Mouse (Mus musculus) cortical plate, adult 2 months (tissue): ENCODE data around the gene Ibtk. TPM values are rescaled to one million over a fixed set of nuclear protein-coding genes. Genes with fewer than 3 reads are reported as not detected.

Experiments
- H3K27ac ChIP-seq: fragments of 200-500 bp; 2 replicates; pipeline ENCODE4 v1.5.1; 2012; ENCODE audit warnings: low read length, control low read depth, inconsistent platforms; ENCODE audit not compliant: insufficient read depth
- H3K4me1 ChIP-seq: fragments of 200-500 bp; 2 replicates; pipeline ENCODE4 v1.6.1; 2011; ENCODE audit warnings: low read length; ENCODE audit not compliant: control insufficient read depth, insufficient read depth
- H3K4me3 ChIP-seq: fragments of 200-500 bp; 2 replicates; pipeline ENCODE4 v1.5.1; 2011; ENCODE audit warnings: mild to moderate bottlenecking, low read length, control low read depth; ENCODE audit not compliant: insufficient read depth
- CTCF ChIP-seq: fragments of 200-500 bp; IDR thresholded peaks from 2 replicates; pipeline ENCODE4 v1.5.1; 2011; ENCODE audit warnings: mild to moderate bottlenecking, control low read depth, low read length; ENCODE audit not compliant: insufficient read depth; ENCODE audit errors: extremely low read depth
- POLR2A ChIP-seq: fragments of 200-500 bp; IDR thresholded peaks from 2 replicates; pipeline ENCODE4 v1.6.1; 2011; ENCODE audit warnings: mild to moderate bottlenecking, low read length, control low read depth; ENCODE audit not compliant: insufficient read depth; ENCODE audit errors: extremely low read depth
- polyA plus RNA-seq: library from polyadenylated mRNA; depleted of rRNA; stranded (reverse); fragments of >200 nt; gene quantifications from 2 replicates; pipeline ENCODE4 v1.2.3, GENCODE M21; 2012

Ibtk gene
- polyA plus RNA-seq, 1 experiment = 10.0 TPM

GRCm38 (mm10) chr9:85717336-85717735 is 31.8 kb downstream of the Ibtk start:
- H3K4me1 ChIP-seq = no peaks in the 10 kb centered on the region
- no peak overlapping the region for H3K4me3 ChIP-seq
- TF ChIP-seq POLR2A = no peak
- no peak for TF ChIP-seq CTCF
- no peak overlapping the region for H3K27ac ChIP-seq

GRCm38 (mm10) chr9:85707302-85707701 is 41.8 kb downstream of the Ibtk start:
- no peak overlapping the region for H3K27ac ChIP-seq
- H3K4me1 ChIP-seq = no peaks in the 10 kb centered on the region
- TF ChIP-seq POLR2A (no peak), CTCF (no peak)
- H3K4me3 ChIP-seq = no peak overlapping the region

- H3K4me3 ChIP-seq = no peak overlapping the region
- no peaks in the 10 kb centered on the region for H3K4me1 ChIP-seq
- TF ChIP-seq CTCF (no peak), POLR2A (no peak)
- no peak overlapping the region for H3K27ac ChIP-seq
Observed at GRCm38 (mm10) chr9:85701981-85702380, 47.2 kb downstream of the Ibtk start.

GRCm38 (mm10) chr9:85695606-85696005 is 53.5 kb downstream of the Ibtk start:
- Histone ChIP-seq H3K4me1 (no peaks in the 10 kb centered on the region), H3K27ac (no peak overlapping the region), H3K4me3 (no peak overlapping the region)
- TF ChIP-seq CTCF = no peak
- no peak for TF ChIP-seq POLR2A

- Histone ChIP-seq H3K27ac (no peak overlapping the region), H3K4me1 (no peaks in the 10 kb centered on the region), H3K4me3 (no peak overlapping the region)
- TF ChIP-seq CTCF = peak; percentile 46; the same call in 1 of the 2 replicates
- no peak for TF ChIP-seq POLR2A
Observed at GRCm38 (mm10) chr9:85693231-85694116, 55.7 kb downstream of the Ibtk start.

GRCm38 (mm10) chr9:85685010-85685409 is 64.1 kb downstream of the Ibtk start:
- no peaks in the 10 kb centered on the region for H3K4me1 ChIP-seq
- TF ChIP-seq CTCF = peak; percentile 41
- no peak for TF ChIP-seq POLR2A
- H3K27ac ChIP-seq = no peak overlapping the region
- H3K4me3 ChIP-seq = no peak overlapping the region

GRCm38 (mm10) chr9:85675131-85675905 is 73.8 kb downstream of the Ibtk start:
- Histone ChIP-seq H3K4me1 (peaks cover 1% of the 10 kb centered on the region; the same call in 1 of the 2 replicates), H3K27ac (no peak overlapping the region), H3K4me3 (no peak overlapping the region)
- no peak for TF ChIP-seq CTCF

- Histone ChIP-seq H3K4me3 (no peak overlapping the region), H3K27ac (no peak overlapping the region), H3K4me1 (peaks cover 1% of the 10 kb centered on the region; the same call in 1 of the 2 replicates)
- no peak for TF ChIP-seq POLR2A
- no peak for TF ChIP-seq CTCF
Observed at GRCm38 (mm10) chr9:85673907-85674481, 75.1 kb downstream of the Ibtk start.

GRCm38 (mm10) chr9:85671582-85672331 is 77.4 kb downstream of the Ibtk start:
- TF ChIP-seq CTCF (no peak), POLR2A (no peak)
- Histone ChIP-seq H3K4me1 (peaks cover 1% of the 10 kb centered on the region; the same call in 1 of the 2 replicates), H3K27ac (no peak overlapping the region), H3K4me3 (no peak overlapping the region)
